Mouse (Mus musculus): ENCODE measurements around the gene Lrrn3. TPM values are rescaled to one million over a fixed set of nuclear protein-coding genes. Genes with fewer than 3 reads are reported as not detected.

The Lrrn3 gene
- total RNA-seq (2012; rRNA removed) = 0.09 and 0.26 TPM in 2 replicates

GRCm38 (mm10) chr12:41486331-41486730, at the start of gene Lrrn3:
Gene Lrrn3, minus strand, starts transcription at chr12:41486431.
- DNase-seq (ENCODE audit: low read depth, low spot score) = no peak
- TF ChIP-seq MAFK (IDR thresholded peaks at IDR 0.05; ENCODE audit: insufficient read depth, low read depth, low read length) (no peak), ZC3H11A (IDR thresholded peaks at IDR 0.05; ENCODE audit: borderline replicate concordance, low read depth, low read length) (no peak), CHD2 (IDR thresholded peaks at IDR 0.05; ENCODE audit: low read depth, low read length) (no peak), ZNF384 (IDR thresholded peaks at IDR 0.05; ENCODE audit: low read depth, low read length) (no peak), HCFC1 (IDR thresholded peaks at IDR 0.05; ENCODE audit: borderline replicate concordance, insufficient read depth, low read length) (no peak)
- Histone ChIP-seq H3K9ac (ENCODE audit: insufficient read depth, low read depth, low read length, poor library complexity, severe bottlenecking) (peak within 1 kb of the TSS; percentile 31; the same call in 1 of the 2 replicates), H3K4me3 (ENCODE audit: insufficient read depth in 1 of 2, low read depth in 1 of 2, low read length in 2 of 2, poor library complexity in 1 of 2, severe bottlenecking in 1 of 2) (no peak within 1 kb of the TSS), H3K9me3 (ENCODE audit: control insufficient read depth, insufficient read depth, low read depth, low read length) (no peaks in the 10 kb centered on the region), H3K27ac (ENCODE audit: insufficient read depth, low read depth, low read length, poor library complexity, severe bottlenecking) (no peak within 1 kb of the TSS), H3K36me3 (ENCODE audit: control insufficient read depth, insufficient read depth, low read length, poor library complexity, severe bottlenecking) (no peaks in the 10 kb centered on the region), H3K4me1 (ENCODE audit: control insufficient read depth in 2 of 2, insufficient read depth in 2 of 2, low read length in 2 of 2, poor library complexity in 1 of 2) (no peaks in the 10 kb centered on the region)
- in situ Hi-C loops (cut with MboI; ENCODE audit: low sequenced_read_pairs in 2 of 2, unreplicated experiment in 2 of 2) = loop anchor here (5.0 to 25.0 kb wide), 2 partner anchors 644 to 649 kb away; no protein-coding TSS in a partner anchor

- Histone ChIP-seq H3K9me3 (ENCODE audit: control insufficient read depth, insufficient read depth, low read depth, low read length) (no peaks in the 10 kb centered on the region), H3K4me1 (ENCODE audit: control insufficient read depth in 2 of 2, insufficient read depth in 2 of 2, low read length in 2 of 2, poor library complexity in 1 of 2) (no peaks in the 10 kb centered on the region), H3K4me3 (ENCODE audit: insufficient read depth in 1 of 2, low read depth in 1 of 2, low read length in 2 of 2, poor library complexity in 1 of 2, severe bottlenecking in 1 of 2) (no peak overlapping the region), H3K9ac (ENCODE audit: insufficient read depth, low read depth, low read length, poor library complexity, severe bottlenecking) (no peak overlapping the region), H3K27ac (ENCODE audit: insufficient read depth, low read depth, low read length, poor library complexity, severe bottlenecking) (no peak overlapping the region), H3K36me3 (ENCODE audit: control insufficient read depth, insufficient read depth, low read length, poor library complexity, severe bottlenecking) (no peaks in the 10 kb centered on the region)
- in situ Hi-C loops (cut with MboI; ENCODE audit: low sequenced_read_pairs in 2 of 2, unreplicated experiment in 2 of 2) = no loop called here
- DNase-seq (ENCODE audit: low read depth, low spot score) = no peak
- no peak for TF ChIP-seq HCFC1 (IDR thresholded peaks at IDR 0.05; ENCODE audit: borderline replicate concordance, insufficient read depth, low read length)
- TF ChIP-seq MAFK (IDR thresholded peaks at IDR 0.05; ENCODE audit: insufficient read depth, low read depth, low read length) = no peak
- no peak for TF ChIP-seq CHD2 (IDR thresholded peaks at IDR 0.05; ENCODE audit: low read depth, low read length)
- TF ChIP-seq ZC3H11A (IDR thresholded peaks at IDR 0.05; ENCODE audit: borderline replicate concordance, low read depth, low read length) = no peak
- no peak for TF ChIP-seq ZNF384 (IDR thresholded peaks at IDR 0.05; ENCODE audit: low read depth, low read length)
These were observed 42.2 kb upstream of the Lrrn3 start for GRCm38 (mm10) chr12:41528410-41528809.

- H3K36me3 ChIP-seq (ENCODE audit: control insufficient read depth, insufficient read depth, low read length, poor library complexity, severe bottlenecking) = no peaks in the 10 kb centered on the region
- in situ Hi-C loops (cut with MboI; ENCODE audit: low sequenced_read_pairs in 2 of 2, unreplicated experiment in 2 of 2) = no loop called here
- H3K4me1 ChIP-seq (ENCODE audit: control insufficient read depth in 2 of 2, insufficient read depth in 2 of 2, low read length in 2 of 2, poor library complexity in 1 of 2) = no peaks in the 10 kb centered on the region
- no peak overlapping the region for H3K27ac ChIP-seq (ENCODE audit: insufficient read depth, low read depth, low read length, poor library complexity, severe bottlenecking)
- TF ChIP-seq CHD2 (IDR thresholded peaks at IDR 0.05; ENCODE audit: low read depth, low read length) (no peak), ZNF384 (IDR thresholded peaks at IDR 0.05; ENCODE audit: low read depth, low read length) (no peak), HCFC1 (IDR thresholded peaks at IDR 0.05; ENCODE audit: borderline replicate concordance, insufficient read depth, low read length) (no peak), MAFK (IDR thresholded peaks at IDR 0.05; ENCODE audit: insufficient read depth, low read depth, low read length) (no peak), ZC3H11A (IDR thresholded peaks at IDR 0.05; ENCODE audit: borderline replicate concordance, low read depth, low read length) (no peak)
- no peaks in the 10 kb centered on the region for H3K9me3 ChIP-seq (ENCODE audit: control insufficient read depth, insufficient read depth, low read depth, low read length)
- H3K9ac ChIP-seq (ENCODE audit: insufficient read depth, low read depth, low read length, poor library complexity, severe bottlenecking) = no peak overlapping the region
- no peak for DNase-seq (ENCODE audit: low read depth, low spot score)
- H3K4me3 ChIP-seq (ENCODE audit: insufficient read depth in 1 of 2, low read depth in 1 of 2, low read length in 2 of 2, poor library complexity in 1 of 2, severe bottlenecking in 1 of 2) = no peak overlapping the region
These were observed 40.5 kb upstream of the Lrrn3 start for GRCm38 (mm10) chr12:41526688-41527087.

GRCm38 (mm10) chr12:41521671-41522070, 35.4 kb upstream of the Lrrn3 start:
- in situ Hi-C loops (cut with MboI; ENCODE audit: low sequenced_read_pairs in 2 of 2, unreplicated experiment in 2 of 2) = no loop called here

More at GRCm38 (mm10) chr12:41521671-41522070, 35.4 kb upstream of the Lrrn3 start:
- no peaks in the 10 kb centered on the region for H3K9me3 ChIP-seq (ENCODE audit: control insufficient read depth, insufficient read depth, low read depth, low read length)
- TF ChIP-seq MAFK (IDR thresholded peaks at IDR 0.05; ENCODE audit: insufficient read depth, low read depth, low read length) = no peak
- TF ChIP-seq HCFC1 (IDR thresholded peaks at IDR 0.05; ENCODE audit: borderline replicate concordance, insufficient read depth, low read length) = no peak
- no peak for TF ChIP-seq CHD2 (IDR thresholded peaks at IDR 0.05; ENCODE audit: low read depth, low read length)
- no peak for TF ChIP-seq ZNF384 (IDR thresholded peaks at IDR 0.05; ENCODE audit: low read depth, low read length)
- TF ChIP-seq ZC3H11A (IDR thresholded peaks at IDR 0.05; ENCODE audit: borderline replicate concordance, low read depth, low read length) = no peak
- no peaks in the 10 kb centered on the region for H3K36me3 ChIP-seq (ENCODE audit: control insufficient read depth, insufficient read depth, low read length, poor library complexity, severe bottlenecking)
- H3K4me1 ChIP-seq (ENCODE audit: control insufficient read depth in 2 of 2, insufficient read depth in 2 of 2, low read length in 2 of 2, poor library complexity in 1 of 2) = no peaks in the 10 kb centered on the region
- H3K4me3 ChIP-seq (ENCODE audit: insufficient read depth in 1 of 2, low read depth in 1 of 2, low read length in 2 of 2, poor library complexity in 1 of 2, severe bottlenecking in 1 of 2) = no peak overlapping the region
- no peak overlapping the region for H3K27ac ChIP-seq (ENCODE audit: insufficient read depth, low read depth, low read length, poor library complexity, severe bottlenecking)
- no peak for DNase-seq (ENCODE audit: low read depth, low spot score)
- no peak overlapping the region for H3K9ac ChIP-seq (ENCODE audit: insufficient read depth, low read depth, low read length, poor library complexity, severe bottlenecking)

All from ES-E14 (cell line).